Mouse (Mus musculus) left cerebral cortex, adult 8-10 months (tissue): ENCODE results near the gene Dpm2. TPM values are rescaled to one million over a fixed set of nuclear protein-coding genes. Genes with fewer than 3 reads are reported as not detected.

Experiments
- DNase-seq, 2 experiments: peaks; one replicate each; pipeline ENCODE4 v3.0.0; 2022; ENCODE audit warnings: low spot score in 2 of 2
- total RNA-seq, 4 experiments: library from RNA; stranded (reverse); gene quantifications; 2 replicates each; pipeline ENCODE4 v1.2.4; 2022

Gene Dpm2
- total RNA-seq, 4 experiments from 2014 or later = 71.2 to 78.7 (median 72.8) TPM

GRCm38 (mm10) chr2:32582830-32583799, 12.5 kb downstream of the Dpm2 start:
- DNase-seq = peak in 1 of 2 experiments; percentile 78

- no peak for DNase-seq
Observed at GRCm38 (mm10) chr2:32585149-32585714, 14.6 kb downstream of the Dpm2 start.

- peak; percentile 67 to 89 for DNase-seq
Observed at GRCm38 (mm10) chr2:32586871-32587351, 16.3 kb downstream of the Dpm2 start, which contains the start of gene St6galnac4. TSS of gene St6galnac4 (plus strand) at chr2:32587095.

- no peak for DNase-seq
Observed at GRCm38 (mm10) chr2:32587731-32588321, 17.2 kb downstream of the Dpm2 start.

- DNase-seq = peak in 1 of 2 experiments; percentile 83
Observed at GRCm38 (mm10) chr2:32589213-32589795, 18.6 kb downstream of the Dpm2 start.

- no peak for DNase-seq
Observed at GRCm38 (mm10) chr2:32590224-32590623, 19.6 kb downstream of the Dpm2 start.

- no peak for DNase-seq
Observed at GRCm38 (mm10) chr2:32591249-32591648, 20.6 kb downstream of the Dpm2 start.

GRCm38 (mm10) chr2:32596725-32597124, 26.1 kb downstream of the Dpm2 start:
- DNase-seq = no peak

GRCm38 (mm10) chr2:32597248-32597647, 26.6 kb downstream of the Dpm2 start:
- DNase-seq = no peak

- DNase-seq = no peak
Observed at GRCm38 (mm10) chr2:32597699-32598098, 27.0 kb downstream of the Dpm2 start.

GRCm38 (mm10) chr2:32598506-32598905, 27.8 kb downstream of the Dpm2 start:
- DNase-seq = no peak

GRCm38 (mm10) chr2:32599409-32599808, 28.8 kb downstream of the Dpm2 start, which contains the start of gene St6galnac6:
TSS of gene St6galnac6 (plus strand) at chr2:32599709.
- no peak for DNase-seq

- DNase-seq = no peak
Observed at GRCm38 (mm10) chr2:32601417-32602065, 30.9 kb downstream of the Dpm2 start.

GRCm38 (mm10) chr2:32602600-32603054, 32.0 kb downstream of the Dpm2 start:
- peak; percentile 81 to 89 for DNase-seq

GRCm38 (mm10) chr2:32604631-32605030, 34.0 kb downstream of the Dpm2 start:
- no peak for DNase-seq

GRCm38 (mm10) chr2:32606161-32607142, 35.8 kb downstream of the Dpm2 start:
- peak; percentile 61 to 81 for DNase-seq

GRCm38 (mm10) chr2:32607262-32607947, 36.7 kb downstream of the Dpm2 start:
- DNase-seq = no peak

GRCm38 (mm10) chr2:32608141-32608777, 37.6 kb downstream of the Dpm2 start:
- no peak for DNase-seq
